Mouse (Mus musculus): Measurements from ENCODE around the gene Col8a1. TPM values are rescaled to one million over a fixed set of nuclear protein-coding genes. Genes with fewer than 3 reads are reported as not detected.

Col8a1 gene
- not detected for polyA plus RNA-seq (2017; shearing (Covaris generic))

GRCm38 (mm10) chr16:57754526-57755125 lies at the start of gene Col8a1:
Gene Col8a1 (minus strand): TSS chr16:57754737.

GRCm38 (mm10) chr16:57606444-57607227 lies 147.9 kb downstream of the Col8a1 start, which contains the start of gene Cmss1:
Gene Cmss1 (minus strand): TSS chr16:57606864.

Other genes with a start within 250 kb of the Col8a1 start
- 21.4 TPM for gene Cmss1, start 147.9 kb downstream of the Col8a1 start, polyA plus RNA-seq (2017; shearing (Covaris generic))

Measured in activated CD4-positive, CD25-positive, alpha-beta regulatory T cell, adult 9 weeks (primary cell).